Mouse (Mus musculus) forebrain, embryonic 11.5 days (tissue): ENCODE results near the gene Fgf11. TPM values are rescaled to one million over a fixed set of nuclear protein-coding genes. Genes with fewer than 3 reads are reported as not detected.
A peak's percentile ranks its signal among the peaks of the same experiment; 100 is the strongest.

Experiments used
- ATAC-seq: fragments of 200-750 bp; cut with Nextera tagmentation; replicated peaks from 2 replicates; pipeline ENCODE4 v1.8.0; 2017; ENCODE audit warnings: moderate TSS enrichment; ENCODE audit not compliant: low FRiP score
- DNase-seq: peaks from one replicate; pipeline ENCODE4 v3.0.0-alpha.2; 2017; ENCODE audit warnings: low spot score
- H3K27ac ChIP-seq: fragments of 300-500 bp; sonication (generic); 2 replicates; pipeline ENCODE4 v1.5.1; 2014; ENCODE audit warnings: low read depth, low read length
- H3K27me3 ChIP-seq: fragments of 300-500 bp; sonication (generic); 2 replicates; pipeline ENCODE4 v1.6.1; 2014; ENCODE audit warnings: mild to moderate bottlenecking, low read length, mixed read lengths; ENCODE audit not compliant: control insufficient read depth, insufficient read depth
- H3K36me3 ChIP-seq: fragments of 300-500 bp; sonication (generic); 2 replicates; pipeline ENCODE4 v1.6.1; 2014; ENCODE audit warnings: mild to moderate bottlenecking, low read length, moderate library complexity, mixed read lengths; ENCODE audit not compliant: control insufficient read depth, insufficient read depth
- H3K4me1 ChIP-seq: fragments of 300-500 bp; sonication (generic); replicated peaks from 2 replicates; pipeline ENCODE4 v1.6.1; 2014; ENCODE audit warnings: low read length, mixed read lengths; ENCODE audit not compliant: control insufficient read depth, insufficient read depth
- H3K4me2 ChIP-seq: fragments of 300-500 bp; sonication (generic); 2 replicates; pipeline ENCODE4 v1.6.1; 2014; ENCODE audit warnings: low read depth, mild to moderate bottlenecking, low read length, moderate library complexity, mixed read lengths; ENCODE audit not compliant: severe bottlenecking
- H3K4me3 ChIP-seq: fragments of 300-500 bp; sonication (generic); 2 replicates; pipeline ENCODE4 v1.5.1; 2014; ENCODE audit warnings: low read depth, low read length
- H3K9ac ChIP-seq: fragments of 300-500 bp; sonication (generic); 2 replicates; pipeline ENCODE4 v1.6.1; 2014; ENCODE audit warnings: low read length
- H3K9me3 ChIP-seq: fragments of 300-500 bp; sonication (generic); 2 replicates; pipeline ENCODE4 v1.6.1; 2016; ENCODE audit warnings: low read length, mixed read lengths; ENCODE audit not compliant: control insufficient read depth
- WGBS: fragments of 180-500 bp; shearing (Covaris S2); extraction: QIAGEN DNeasy Blood & Tissue Kit; methylation state at CpG from one replicate; pipeline ENCODE4 v1.1.7; 2014; 5-methylcytosine and 5-hydroxymethylcytosine counted together
- polyA plus RNA-seq: library from polyadenylated mRNA; unstranded; fragments of >200 nt; fragmentation: Nextera tagmentation; extraction: Ambion mirVana; gene quantifications from 2 replicates; pipeline ENCODE4 v1.2.1, GENCODE M21; 2014

Gene Fgf11
- polyA plus RNA-seq, 1 experiment from 2014 or later: 1.3 TPM

DNA sequence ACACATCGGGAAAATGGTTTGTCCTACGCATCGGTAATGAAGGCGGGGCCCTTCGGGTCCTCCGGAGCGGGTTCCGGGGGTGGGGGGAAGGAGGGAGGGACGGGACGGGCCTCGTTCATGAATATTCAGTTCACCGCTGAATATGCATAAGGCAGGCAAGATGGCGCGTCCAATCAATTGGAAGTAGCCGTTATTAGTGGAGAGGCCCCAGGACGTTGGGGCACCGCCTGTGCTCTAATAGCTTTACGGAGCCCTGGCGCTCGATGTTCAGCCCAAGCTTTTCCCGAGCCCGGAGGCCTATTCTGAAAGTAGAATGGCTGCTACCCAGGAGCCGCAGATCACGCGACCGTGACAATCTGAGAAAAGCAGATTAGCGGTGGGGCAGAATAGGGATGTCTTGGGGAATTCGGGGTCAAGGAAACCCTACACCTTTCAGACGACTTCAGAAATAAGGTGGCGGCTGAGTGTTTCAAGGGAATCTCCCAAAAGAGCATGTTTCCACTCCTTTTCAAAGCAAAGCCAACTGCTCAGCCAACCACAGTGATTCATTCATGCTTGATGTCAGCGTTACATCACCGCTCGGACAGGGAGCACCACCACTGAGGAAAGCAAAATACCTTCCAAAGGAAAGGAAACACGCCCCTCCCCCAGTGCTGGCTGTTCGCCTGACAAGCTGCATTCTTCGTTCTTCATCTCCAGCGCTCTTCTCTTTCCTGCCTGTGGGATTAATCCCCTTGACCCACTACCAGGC lies 42.5 kb downstream of the Fgf11 start:
- WGBS: under 1% methylated on average over 37 of the region's 37 CpGs
- peak overlapping the region; percentile 65 for H3K4me2 ChIP-seq
- no peaks in the 10 kb centered on the region for H3K27me3 ChIP-seq
- H3K4me1 ChIP-seq: peaks cover 17% of the 10 kb centered on the region
- no peaks in the 10 kb centered on the region for H3K36me3 ChIP-seq
- H3K9me3 ChIP-seq: no peaks in the 10 kb centered on the region
- ATAC-seq (peak; percentile 87), DNase-seq (peak; percentile 94)
- peak overlapping the region; percentile 99 for H3K27ac ChIP-seq
- H3K9ac ChIP-seq: peak overlapping the region; percentile 83
- H3K4me3 ChIP-seq: peak overlapping the region; percentile 61

DNA sequence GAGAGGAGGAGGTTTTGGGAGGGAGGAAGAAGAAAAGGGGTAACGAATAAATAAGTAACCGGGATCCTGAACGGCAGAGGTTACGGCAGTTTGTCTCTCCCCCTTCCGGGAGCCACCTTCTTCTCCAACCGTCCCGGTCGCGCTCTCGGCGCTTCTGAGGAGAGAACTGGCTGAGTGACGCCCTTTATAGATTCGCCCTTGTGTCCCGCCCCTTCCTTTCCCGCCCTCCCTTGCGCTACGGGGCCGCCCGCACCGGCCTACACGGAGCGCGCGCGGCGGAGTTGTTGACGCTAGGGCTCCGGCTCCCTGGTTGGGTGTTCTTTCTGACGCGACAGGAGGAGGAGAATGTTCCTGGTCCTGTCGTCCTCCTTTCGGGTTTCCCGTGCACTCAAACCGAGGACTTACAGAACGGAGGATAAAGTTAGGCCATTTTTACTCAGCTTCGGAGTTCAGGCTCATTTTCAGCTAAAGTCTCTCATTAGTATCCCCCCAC lies 43.1 kb downstream of the Fgf11 start, which contains the start of gene Polr2a:
Polr2a (minus strand) TSS at position 160 of the 493 bp plus-strand sequence.
- H3K27ac ChIP-seq: peak within 1 kb of the TSS; percentile 99

DNA sequence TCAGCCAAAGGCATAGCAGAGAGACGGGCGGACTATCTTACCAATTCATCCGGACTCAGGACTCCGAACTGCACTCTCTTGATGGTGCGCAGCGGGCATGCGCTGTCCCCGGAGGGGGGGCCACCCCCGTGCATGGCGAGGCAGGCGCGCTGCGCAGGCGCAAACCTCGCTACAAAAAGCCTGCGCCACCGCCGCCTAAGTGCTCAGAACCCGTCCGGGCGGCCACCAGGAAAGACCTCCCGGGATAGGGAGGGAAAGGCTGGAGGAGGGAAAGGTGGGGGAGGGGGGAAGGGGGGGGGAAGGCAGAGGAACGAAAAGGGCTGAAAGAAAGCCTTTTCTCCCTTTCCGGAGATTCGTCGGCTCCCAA lies 43.6 kb downstream of the Fgf11 start:
- H3K4me2 ChIP-seq: peak overlapping the region; percentile 65
- peak overlapping the region; percentile 61 for H3K4me3 ChIP-seq
- H3K27me3 ChIP-seq: no peaks in the 10 kb centered on the region
- peak; percentile 96 for DNase-seq
- peak; percentile 84 for ATAC-seq
- peaks cover 17% of the 10 kb centered on the region for H3K4me1 ChIP-seq
- H3K9me3 ChIP-seq: no peaks in the 10 kb centered on the region
- no peaks in the 10 kb centered on the region for H3K36me3 ChIP-seq
- H3K27ac ChIP-seq: peak overlapping the region; percentile 99
- H3K9ac ChIP-seq: peak overlapping the region; percentile 83
- WGBS: under 1% methylated on average over 26 of the region's 26 CpGs

More for the DNA sequence above, 43.1 kb downstream of the Fgf11 start, which contains the start of gene Polr2a:
- ATAC-seq: peak; percentile 94
- Histone ChIP-seq H3K4me3 (peak within 1 kb of the TSS; percentile 61), H3K9ac (peak within 1 kb of the TSS; percentile 83), H3K27me3 (no peaks in the 10 kb centered on the region), H3K4me1 (peaks cover 17% of the 10 kb centered on the region), H3K36me3 (no peaks in the 10 kb centered on the region), H3K4me2 (peak within 1 kb of the TSS; percentile 65), H3K9me3 (no peaks in the 10 kb centered on the region)
- 0% methylated on average over 22 of the region's 36 CpGs for WGBS
- peak; percentile 99 for DNase-seq

DNA sequence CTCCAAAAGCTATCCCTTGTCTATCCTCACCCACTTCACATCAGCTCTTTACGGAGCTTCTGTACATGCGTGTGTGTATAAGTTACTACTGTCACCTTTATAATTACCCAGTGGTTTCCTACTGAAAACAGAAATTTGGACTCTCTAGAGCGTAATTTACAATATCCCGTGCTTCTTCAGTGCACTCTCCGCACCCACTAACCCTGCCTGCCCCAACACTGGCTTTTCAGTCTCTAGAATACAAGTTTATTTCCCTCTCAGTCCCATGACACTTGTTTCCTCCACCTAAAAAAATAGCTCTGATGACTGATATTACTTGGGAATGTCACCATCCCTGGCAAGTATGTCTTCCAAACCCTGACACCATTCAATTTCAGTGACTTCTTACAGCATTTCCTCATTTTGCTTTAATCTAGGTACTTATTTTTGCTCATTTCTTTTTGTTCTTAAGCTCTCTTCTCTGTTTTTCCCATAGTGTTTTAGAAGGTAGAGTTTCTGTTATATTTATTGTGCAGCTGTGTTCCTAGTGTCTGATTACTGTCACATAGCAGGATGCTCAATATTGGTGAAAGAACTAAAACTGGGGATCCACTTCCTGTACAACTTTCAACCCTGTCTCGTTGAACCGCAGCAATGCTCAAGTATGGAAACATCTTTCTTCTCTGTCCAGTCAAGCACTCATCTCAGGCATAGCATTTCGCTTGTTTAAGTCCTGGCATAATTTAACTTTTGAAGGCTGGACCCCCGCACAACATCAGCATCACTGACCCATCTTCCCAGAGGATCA lies 44.2 kb downstream of the Fgf11 start:
- ATAC-seq (no peak), DNase-seq (no peak)
- Histone ChIP-seq H3K27me3 (no peaks in the 10 kb centered on the region), H3K4me1 (peaks cover 19% of the 10 kb centered on the region), H3K9ac (peak overlapping the region; percentile 83), H3K4me2 (peak overlapping the region; percentile 65), H3K4me3 (peak overlapping the region; percentile 61), H3K9me3 (no peaks in the 10 kb centered on the region), H3K36me3 (no peaks in the 10 kb centered on the region), H3K27ac (no peak overlapping the region; the same call in 1 of the 2 replicates)
- 47% methylated on average over 9 of the region's 9 CpGs for WGBS

DNA sequence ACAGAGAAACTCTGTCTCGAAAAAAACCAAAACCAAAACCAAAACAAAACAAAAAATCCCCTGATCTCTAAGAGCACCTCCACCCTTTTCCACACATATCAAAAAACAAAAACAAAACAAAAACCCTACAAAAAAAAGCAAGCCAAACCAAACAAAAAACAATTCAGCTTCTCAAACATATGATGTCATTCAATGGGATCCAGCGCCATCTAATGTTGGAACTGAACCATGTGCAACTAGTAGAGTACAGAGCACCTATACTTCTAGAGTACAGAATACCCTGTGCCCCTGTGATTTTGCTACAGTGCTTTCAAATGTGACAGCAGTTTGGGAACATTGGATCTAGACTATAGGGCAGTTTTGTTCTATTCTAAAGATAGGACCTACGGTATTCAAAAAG lies 47.0 kb downstream of the Fgf11 start:
- no peaks in the 10 kb centered on the region for H3K9me3 ChIP-seq
- H3K27me3 ChIP-seq: no peaks in the 10 kb centered on the region
- H3K9ac ChIP-seq: no peak overlapping the region
- WGBS: 63% methylated on average over 3 of the region's 3 CpGs
- peaks cover 7% of the 10 kb centered on the region for H3K4me1 ChIP-seq
- H3K27ac ChIP-seq: no peak overlapping the region
- no peak overlapping the region for H3K4me2 ChIP-seq
- no peak for ATAC-seq
- no peak overlapping the region for H3K4me3 ChIP-seq
- DNase-seq: no peak
- H3K36me3 ChIP-seq: no peaks in the 10 kb centered on the region

DNA sequence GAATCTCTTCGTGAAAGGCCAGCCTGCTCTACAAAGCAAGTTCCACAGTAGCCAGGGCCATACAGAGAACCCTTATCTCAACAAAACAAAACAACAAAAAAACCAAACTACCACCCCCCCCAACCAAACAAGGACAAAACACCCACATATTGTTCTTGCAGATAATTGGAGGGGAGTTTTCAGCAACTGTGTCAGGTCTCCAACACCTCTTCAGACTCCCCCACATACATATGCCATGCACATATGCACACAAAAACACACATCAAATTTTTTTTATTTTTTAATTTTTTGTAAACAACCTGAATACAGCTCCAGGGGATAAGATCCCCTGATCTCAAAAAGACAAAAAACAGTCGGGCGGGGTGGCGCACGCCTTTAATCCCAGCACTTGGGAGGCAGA lies 47.4 kb downstream of the Fgf11 start:
- no peaks in the 10 kb centered on the region for H3K27me3 ChIP-seq
- no peak overlapping the region for H3K4me3 ChIP-seq

DNA sequence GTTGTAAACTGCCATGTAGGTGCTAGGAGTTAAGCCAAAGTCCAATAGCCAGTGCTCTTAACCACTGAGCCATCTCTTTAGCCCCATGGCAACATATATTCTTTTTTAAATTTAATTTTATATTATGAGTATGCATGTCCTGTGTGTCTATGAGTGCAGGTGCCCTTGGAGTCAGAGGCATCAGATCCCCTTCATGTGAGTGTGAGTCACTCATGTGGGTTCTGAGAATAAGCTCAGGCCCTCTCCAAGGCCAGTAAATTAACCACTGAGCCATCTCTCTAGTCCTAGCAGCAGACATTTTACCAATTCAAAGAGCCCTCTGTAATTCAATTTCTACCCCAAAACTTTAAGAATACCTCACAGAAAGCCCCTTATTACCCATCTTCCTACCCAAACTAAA lies 49.0 kb downstream of the Fgf11 start:
- Histone ChIP-seq H3K9me3 (no peaks in the 10 kb centered on the region), H3K36me3 (no peaks in the 10 kb centered on the region; the same call in 1 of the 2 replicates), H3K27ac (no peak overlapping the region), H3K27me3 (no peaks in the 10 kb centered on the region), H3K4me3 (no peak overlapping the region), H3K9ac (no peak overlapping the region), H3K4me1 (peaks cover 7% of the 10 kb centered on the region), H3K4me2 (no peak overlapping the region)
- DNase-seq (no peak), ATAC-seq (no peak)

More for the DNA sequence above, 47.4 kb downstream of the Fgf11 start:
- Histone ChIP-seq H3K4me1 (peaks cover 7% of the 10 kb centered on the region), H3K9me3 (no peaks in the 10 kb centered on the region), H3K36me3 (no peaks in the 10 kb centered on the region; the same call in 1 of the 2 replicates), H3K9ac (no peak overlapping the region), H3K27ac (no peak overlapping the region), H3K4me2 (no peak overlapping the region)
- DNase-seq (no peak), ATAC-seq (no peak)
- WGBS: 82% methylated on average over 5 of the region's 5 CpGs

DNA sequence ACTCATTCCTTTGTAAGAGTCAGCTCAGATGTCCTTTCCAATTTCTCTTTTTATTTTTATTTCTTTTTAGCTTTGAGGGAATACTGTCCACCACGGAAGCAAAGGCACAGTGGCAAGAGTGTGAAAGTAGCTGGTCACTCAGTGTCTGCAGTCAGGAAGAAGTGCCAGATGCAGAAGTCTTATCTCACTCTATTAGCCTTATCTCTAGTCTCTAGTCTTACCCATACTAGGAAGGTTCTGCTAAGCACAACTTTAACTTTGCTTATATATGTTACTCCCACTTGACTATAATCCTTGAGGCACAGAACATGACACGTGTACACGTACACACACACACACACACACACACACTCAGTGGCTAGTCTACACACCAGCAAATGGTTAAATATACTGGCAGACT lies 50.0 kb downstream of the Fgf11 start:
- no peak for ATAC-seq
- Histone ChIP-seq H3K4me2 (no peak overlapping the region), H3K4me3 (no peak overlapping the region), H3K36me3 (peaks cover 6% of the 10 kb centered on the region; the same call in 1 of the 2 replicates), H3K27me3 (no peaks in the 10 kb centered on the region), H3K4me1 (peaks cover 2% of the 10 kb centered on the region; the same call in 1 of the 2 replicates), H3K9ac (no peak overlapping the region), H3K27ac (no peak overlapping the region), H3K9me3 (no peaks in the 10 kb centered on the region)
- DNase-seq: no peak
- 88% methylated on average over 3 of the region's 3 CpGs for whole genome bisulfite sequencing
